Mouse (Mus musculus): ENCODE measurements around the gene Gm20538. TPM values are rescaled to one million over a fixed set of nuclear protein-coding genes. Genes with fewer than 3 reads are reported as not detected.

The Gm20538 gene
- total RNA-seq (2021), result not detected
- long read RNA-seq, experiment 1, result 0 reads
- long read RNA-seq, experiment 2, partial matches to known transcripts, result 0 of 1 reads
- long read RNA-seq, experiment 2, other reads (novel, unspliced or antisense), result 1 of 1 reads

- DNase-seq (ENCODE audit: low spot score in 2 of 2), result no peak
Observed at GRCm38 (mm10) chr19:44552731-44553130, at the start of gene Gm20538. Gene Gm20538 (minus strand): TSS chr19:44552831.

- no peak for DNase-seq (ENCODE audit: low spot score in 2 of 2)
Observed at GRCm38 (mm10) chr19:44594180-44594579, 41.5 kb upstream of the Gm20538 start.

GRCm38 (mm10) chr19:44591638-44592037, 39.0 kb upstream of the Gm20538 start:
- DNase-seq (ENCODE audit: low spot score in 2 of 2), result no peak

DNA sequence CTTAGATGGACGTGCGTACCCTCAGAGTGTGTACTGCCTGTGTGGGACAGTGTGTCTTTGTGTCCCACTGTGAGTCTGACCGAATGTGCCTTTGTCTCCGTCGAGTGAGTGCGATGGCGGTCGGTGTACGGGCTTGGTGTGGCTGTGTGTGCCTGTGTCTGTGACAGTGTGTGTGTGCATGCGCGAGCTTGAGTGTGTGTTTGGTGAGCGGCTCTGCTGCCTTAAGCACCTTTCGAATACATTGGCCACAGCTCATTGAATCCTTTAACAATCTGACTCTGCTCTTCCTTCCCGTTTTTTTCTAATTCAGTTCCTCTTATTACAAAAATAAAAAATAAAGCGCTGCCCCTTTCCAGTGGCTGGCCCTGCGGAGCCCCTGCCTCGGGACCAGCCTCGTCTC, 38.4 kb upstream of the Gm20538 start:
- no peak for DNase-seq (ENCODE audit: low spot score in 2 of 2)

DNA sequence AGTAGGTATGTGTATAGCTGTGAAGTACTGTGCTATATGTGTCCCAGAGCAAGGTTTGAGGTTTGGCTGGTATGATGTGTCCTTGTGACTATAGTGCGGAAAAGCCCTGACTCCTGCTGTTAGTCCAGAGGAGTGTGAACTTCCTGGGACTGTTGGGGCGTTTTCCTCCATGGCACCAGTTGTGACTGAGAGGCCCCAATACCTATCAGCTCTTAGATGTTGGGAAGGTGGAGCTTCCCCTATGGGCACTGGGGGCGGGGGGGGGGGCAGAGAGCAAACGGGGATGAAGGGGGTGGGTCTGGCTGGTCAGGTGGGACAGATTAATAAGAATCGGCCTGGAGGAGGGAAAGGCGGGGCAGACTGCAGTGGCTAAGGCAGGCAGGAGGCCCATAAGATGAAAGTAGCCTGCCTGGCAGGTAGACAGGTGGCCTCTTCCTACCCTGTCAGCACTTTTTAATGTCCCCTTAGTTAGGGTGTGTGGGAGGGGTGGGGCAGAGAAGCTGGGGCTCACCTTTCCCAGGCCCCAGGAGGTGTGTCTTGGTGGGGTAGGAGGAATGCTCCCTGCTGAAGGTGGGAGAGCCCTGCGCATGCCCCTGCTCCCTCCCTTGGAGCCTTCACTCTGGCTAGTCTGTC, 37.1 kb upstream of the Gm20538 start:
- DNase-seq (ENCODE audit: low spot score in 2 of 2), result no peak

DNA sequence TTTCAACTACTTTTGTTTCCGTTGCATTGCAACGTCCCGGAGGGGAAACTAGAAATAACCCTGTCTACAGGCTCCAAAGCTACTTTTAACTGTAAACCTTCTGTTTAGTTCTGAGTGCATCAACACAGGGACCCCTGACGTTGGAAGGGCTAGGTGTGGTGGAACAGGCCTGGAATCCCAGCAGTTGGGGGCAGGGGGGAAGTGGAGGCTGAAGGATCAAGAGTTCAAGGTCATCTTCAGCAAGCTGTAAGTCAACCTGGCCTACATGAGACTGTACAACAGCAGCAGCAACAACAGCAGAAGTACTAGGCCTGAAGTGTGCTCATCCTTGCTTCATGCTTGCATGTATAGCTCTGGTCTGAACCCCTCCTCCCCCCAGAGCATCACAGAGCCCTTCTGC, 35.4 kb upstream of the Gm20538 start:
- no peak for DNase-seq (ENCODE audit: low spot score in 2 of 2)

DNA sequence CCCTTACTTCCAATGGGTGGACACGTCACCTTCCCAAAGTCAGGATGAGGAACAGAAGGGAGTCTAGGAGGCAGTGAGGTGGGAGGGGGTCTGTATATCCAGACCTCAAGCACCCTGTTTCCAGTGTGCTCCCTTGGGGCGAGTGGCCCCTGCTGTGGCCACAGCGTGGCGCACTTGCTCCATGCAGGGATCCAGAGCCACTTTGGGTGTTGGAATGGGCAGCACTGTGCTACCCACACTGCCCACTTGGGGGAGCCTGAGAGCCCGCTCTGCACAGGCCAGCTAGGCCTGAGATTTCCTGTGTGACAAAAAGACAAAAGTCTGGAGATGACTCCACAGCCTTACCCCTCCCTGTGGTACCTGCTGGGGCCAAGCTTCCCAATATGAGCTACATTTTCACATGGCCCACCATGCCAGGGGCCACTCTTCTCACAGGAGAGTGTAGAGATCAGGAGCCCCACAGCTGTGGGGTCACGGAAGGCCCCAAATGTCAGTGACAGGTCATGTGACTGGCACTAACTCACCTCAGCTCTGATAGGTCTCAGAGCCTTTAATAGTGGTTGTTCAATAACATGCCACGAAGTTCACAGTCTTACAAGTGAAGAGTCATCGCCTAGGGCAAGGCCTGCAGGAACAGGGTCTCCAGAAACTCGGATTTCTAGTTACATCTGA, 30.1 kb upstream of the Gm20538 start:
- peak; percentile 92 to 97 for DNase-seq (ENCODE audit: low spot score in 2 of 2)

DNA sequence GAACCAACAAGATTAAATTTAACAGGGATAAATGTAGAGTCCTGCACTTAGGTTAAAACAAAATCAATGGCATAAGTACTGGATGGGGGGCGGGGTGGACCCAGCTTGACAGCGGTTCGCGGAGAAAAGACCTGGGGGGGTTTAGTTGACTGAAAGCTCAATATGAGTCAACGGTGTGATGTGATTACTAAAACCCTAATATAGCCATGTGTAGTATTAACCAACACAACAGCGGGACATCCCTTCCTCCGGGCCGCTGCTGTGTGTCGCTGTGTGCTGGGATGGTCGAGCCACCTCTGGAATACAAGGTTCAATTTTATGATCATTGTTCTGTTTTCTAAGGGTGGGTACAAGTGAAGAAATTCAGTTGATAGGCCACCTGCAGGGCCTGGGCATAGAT, 29.5 kb upstream of the Gm20538 start:
- no peak for DNase-seq (ENCODE audit: low spot score in 2 of 2)

- DNase-seq (ENCODE audit: low spot score in 2 of 2), result no peak
Observed at GRCm38 (mm10) chr19:44578038-44578437, 25.4 kb upstream of the Gm20538 start.

- no peak for DNase-seq (ENCODE audit: low spot score in 2 of 2)
Observed at GRCm38 (mm10) chr19:44576275-44576674, 23.6 kb upstream of the Gm20538 start.

GRCm38 (mm10) chr19:44567763-44568162, 15.1 kb upstream of the Gm20538 start:
- no peak for DNase-seq (ENCODE audit: low spot score in 2 of 2)

- no peak for DNase-seq (ENCODE audit: low spot score in 2 of 2)
Observed at GRCm38 (mm10) chr19:44564006-44564405, 11.4 kb upstream of the Gm20538 start.

DNA sequence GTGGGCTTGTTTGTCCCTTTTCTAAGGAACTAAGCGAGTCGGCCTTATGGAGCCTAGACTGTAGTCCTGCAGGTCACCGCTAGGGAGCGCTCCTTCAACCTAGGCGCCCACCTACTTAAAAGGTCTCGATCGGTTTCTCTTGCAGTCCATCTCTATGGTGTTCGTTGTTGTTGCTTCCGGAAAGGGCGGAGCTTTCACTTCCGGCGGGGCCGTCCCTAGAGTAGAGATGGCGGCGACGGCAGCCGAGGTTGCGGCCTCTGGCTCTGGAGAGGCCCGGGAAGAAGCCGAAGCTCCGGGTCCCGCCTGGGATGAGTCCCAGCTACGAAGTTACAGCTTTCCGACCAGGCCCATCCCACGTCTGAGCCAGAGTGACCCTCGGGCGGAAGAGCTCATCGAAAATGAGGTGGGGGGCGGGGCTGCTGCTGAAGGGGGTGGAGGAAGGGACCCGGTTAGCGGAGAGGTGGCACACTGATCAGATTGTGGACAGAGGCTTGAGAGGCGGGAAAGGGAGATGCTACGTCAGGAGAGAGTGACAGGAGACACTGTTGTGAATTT, 10.1 kb upstream of the Gm20538 start, which contains the start of gene Hif1an:
Hif1an (plus strand) TSS at position 199 of the 555 bp plus-strand sequence.
- peak; percentile 93 to 95 for DNase-seq (ENCODE audit: low spot score in 2 of 2)

DNA sequence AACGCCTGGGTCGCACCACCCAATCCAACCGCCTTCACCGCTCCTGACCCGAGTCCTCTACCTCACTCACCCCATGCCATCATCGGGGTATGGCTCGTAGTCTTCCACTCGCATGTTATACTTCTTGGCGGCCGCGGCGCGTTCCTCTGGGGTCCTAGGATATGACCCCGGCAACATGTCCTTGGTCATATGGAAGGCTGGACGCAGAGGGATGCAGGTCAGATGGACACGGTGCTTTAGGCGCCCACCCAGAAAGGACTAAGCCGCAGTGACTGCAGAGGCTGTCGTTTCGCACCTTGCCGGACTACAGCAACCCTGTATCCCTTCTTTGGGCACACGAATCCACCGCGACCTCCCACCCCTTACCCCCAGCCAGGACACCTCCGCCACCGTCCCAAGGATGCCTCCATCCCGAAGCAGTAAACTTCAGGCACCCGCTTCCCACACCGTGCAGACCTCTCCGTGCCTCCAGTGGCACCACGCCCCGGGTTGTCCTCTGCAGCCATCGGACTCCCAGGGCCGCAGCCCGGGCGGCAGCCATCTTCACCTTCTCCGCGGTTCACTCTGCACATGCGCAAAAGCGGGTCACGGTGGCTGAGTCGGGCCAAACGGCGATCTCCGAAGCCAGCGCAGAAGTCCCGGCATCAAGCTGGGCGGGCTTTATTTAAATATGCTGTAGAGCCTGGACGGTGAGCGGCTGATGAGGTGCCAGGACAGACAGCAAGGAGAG, 2.4 kb upstream of the Gm20538 start, which contains the start of gene Ndufb8:
Ndufb8 (minus strand) TSS at position 580 of the 730 bp plus-strand sequence.
- DNase-seq (ENCODE audit: low spot score in 2 of 2), result peak; percentile 98

GRCm38 (mm10) chr19:44554490-44554860, 1.8 kb upstream of the Gm20538 start:
- no peak for DNase-seq (ENCODE audit: low spot score in 2 of 2)

DNA sequence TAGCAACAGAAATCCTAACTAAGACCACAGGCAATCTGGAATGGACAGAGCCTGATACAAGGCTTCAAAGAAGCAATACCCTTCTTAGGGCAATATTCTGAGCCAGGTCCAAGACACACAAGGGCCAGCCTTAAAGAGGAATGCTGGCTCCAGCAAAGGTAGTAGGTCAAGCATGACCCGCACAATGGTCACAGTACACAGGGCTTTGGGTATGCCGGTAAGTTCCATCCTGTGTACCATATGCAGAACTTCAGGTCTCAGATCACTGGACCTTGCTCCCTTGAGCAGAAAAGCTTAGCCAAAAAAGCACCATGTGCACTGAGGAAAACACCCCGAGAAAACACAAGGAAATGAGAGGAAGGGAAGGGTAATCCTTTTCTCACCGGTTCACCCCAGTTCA, 655 bp upstream of the Gm20538 start:
- no peak for DNase-seq (ENCODE audit: low spot score in 2 of 2)

- peak; percentile 68 to 71 for DNase-seq (ENCODE audit: low spot score in 2 of 2)
Observed at GRCm38 (mm10) chr19:44545321-44546041, 7.2 kb downstream of the Gm20538 start, which contains the start of gene Sec31b. Gene Sec31b (minus strand): TSS chr19:44545864.

- peak; percentile 70 to 74 for DNase-seq (ENCODE audit: low spot score in 2 of 2)
Observed at GRCm38 (mm10) chr19:44544775-44545174, 7.9 kb downstream of the Gm20538 start.

- DNase-seq (ENCODE audit: low spot score in 2 of 2), result no peak
Observed at GRCm38 (mm10) chr19:44544372-44544771, 8.3 kb downstream of the Gm20538 start.

GRCm38 (mm10) chr19:44542694-44543178, 9.9 kb downstream of the Gm20538 start:
- DNase-seq (ENCODE audit: low spot score in 2 of 2), result no peak

DNA sequence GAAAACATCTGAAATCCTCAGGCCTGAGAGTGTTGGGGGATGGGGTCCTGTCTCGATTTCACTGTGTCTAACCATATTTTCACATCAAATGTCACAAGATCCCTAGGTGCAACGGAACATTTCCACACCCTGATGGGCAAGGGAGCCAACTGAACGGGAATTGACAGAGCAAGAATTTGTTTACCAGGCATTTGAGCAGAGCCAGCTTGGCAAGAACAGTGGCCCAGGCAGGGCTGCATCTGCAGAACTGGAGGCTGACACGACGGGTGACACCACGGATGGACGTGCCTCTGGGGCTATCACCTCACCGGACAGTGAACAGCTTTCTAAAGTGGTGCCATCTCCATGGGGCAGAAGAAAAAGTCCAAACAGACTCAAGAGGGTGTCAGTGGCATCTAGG, 15.2 kb downstream of the Gm20538 start:
- no peak for DNase-seq (ENCODE audit: low spot score in 2 of 2)
